Mouse (Mus musculus): ENCODE measurements at regions not wholly inside any gene's neighbourhood (a gene's known extent, or its start where the extent isn't known, plus 50 kb on each side); places are given as distances from the start of the nearest gene placed in this dataset.
"Not testable (repeated sequence)": the region's sequence is repeated elsewhere in the genome, so short reads cannot be mapped to it uniquely, and the experiment has no call there.

DNA sequence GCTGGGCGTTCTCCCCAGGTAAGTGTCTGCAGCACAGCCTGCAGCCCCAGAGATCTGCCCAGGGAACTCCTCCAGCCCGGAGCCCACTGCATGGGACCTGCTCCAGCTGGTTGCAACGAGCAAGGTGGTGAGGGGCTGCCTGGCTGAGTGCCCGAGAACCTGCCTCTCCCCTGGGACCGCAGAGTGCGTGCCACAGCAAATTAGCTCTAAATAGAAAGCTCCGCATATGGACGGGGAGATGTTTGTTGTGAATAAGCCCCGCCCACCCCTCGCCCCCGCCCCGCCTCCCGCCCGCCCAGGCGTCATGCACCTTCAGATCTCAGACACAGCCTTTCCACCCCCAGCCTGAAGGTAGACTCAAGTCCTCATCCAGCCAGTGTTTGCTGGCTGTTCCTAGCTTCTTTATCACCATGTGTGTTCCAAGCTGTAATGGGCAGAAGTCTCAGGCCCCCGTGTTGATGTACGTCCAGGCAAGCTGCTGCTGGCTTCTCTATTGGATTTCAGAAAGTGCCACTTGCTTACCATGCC is 294.0 kb downstream of the Ajap1 start:
- Histone ChIP-seq H3K4me3 (peak overlapping the region; percentile 20), H3K9ac (peak overlapping the region; percentile 46; the same call in 1 of the 2 replicates), H3K4me2 (peak overlapping the region; percentile 52), H3K27me3 (peaks cover 22% of the 10 kb centered on the region), H3K4me1 (replicated peaks) (peaks cover 20% of the 10 kb centered on the region), H3K36me3 (no peaks in the 10 kb centered on the region), H3K27ac (peak overlapping the region; percentile 48; the same call in 1 of the 2 replicates), H3K9me3 (no peaks in the 10 kb centered on the region)
- under 1% methylated on average over 17 of the region's 17 CpGs for WGBS
- peak; percentile 75; the same call in 1 of the 2 replicates for ATAC-seq (ENCODE audit: low FRiP score)

DNA sequence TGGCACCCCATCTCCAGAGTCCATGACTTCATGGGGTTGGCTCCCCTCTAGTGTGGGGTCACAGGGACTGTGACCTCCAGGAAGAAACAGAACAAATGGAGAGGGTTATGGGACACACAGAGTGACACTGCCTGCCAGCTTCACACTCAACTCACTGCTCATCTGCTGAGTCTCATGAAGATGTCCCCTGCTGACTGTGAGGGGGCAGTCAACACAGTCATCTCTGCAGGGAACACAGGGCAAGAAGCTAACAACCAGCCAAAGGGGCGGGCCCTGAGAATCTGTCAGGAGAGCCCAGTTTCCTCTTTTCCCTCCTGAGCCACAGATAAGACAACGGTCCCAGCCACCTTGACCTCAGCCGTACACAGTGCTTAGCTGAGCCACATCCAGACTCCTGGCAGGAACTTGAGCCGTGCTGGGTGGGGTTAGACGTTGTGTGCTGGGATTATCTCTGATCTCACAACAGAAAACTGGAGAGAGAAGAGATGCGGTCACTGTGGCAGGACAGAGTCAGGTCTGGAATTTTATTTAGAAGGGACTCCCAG is 294.6 kb downstream of the Ajap1 start:
- H3K9me3 ChIP-seq: no peaks in the 10 kb centered on the region
- peak; percentile 52; the same call in 1 of the 2 replicates for ATAC-seq (ENCODE audit: low FRiP score)
- peak overlapping the region; percentile 46; the same call in 1 of the 2 replicates for H3K9ac ChIP-seq
- peaks cover 27% of the 10 kb centered on the region for H3K27me3 ChIP-seq
- H3K27ac ChIP-seq: peak overlapping the region; percentile 44; the same call in 1 of the 2 replicates
- peak overlapping the region; percentile 52 for H3K4me2 ChIP-seq
- H3K4me3 ChIP-seq: peak overlapping the region; percentile 20
- 0% methylated on average over 6 of the region's 6 CpGs for WGBS
- H3K36me3 ChIP-seq: no peaks in the 10 kb centered on the region
- peaks cover 20% of the 10 kb centered on the region for H3K4me1 ChIP-seq (replicated peaks)

DNA sequence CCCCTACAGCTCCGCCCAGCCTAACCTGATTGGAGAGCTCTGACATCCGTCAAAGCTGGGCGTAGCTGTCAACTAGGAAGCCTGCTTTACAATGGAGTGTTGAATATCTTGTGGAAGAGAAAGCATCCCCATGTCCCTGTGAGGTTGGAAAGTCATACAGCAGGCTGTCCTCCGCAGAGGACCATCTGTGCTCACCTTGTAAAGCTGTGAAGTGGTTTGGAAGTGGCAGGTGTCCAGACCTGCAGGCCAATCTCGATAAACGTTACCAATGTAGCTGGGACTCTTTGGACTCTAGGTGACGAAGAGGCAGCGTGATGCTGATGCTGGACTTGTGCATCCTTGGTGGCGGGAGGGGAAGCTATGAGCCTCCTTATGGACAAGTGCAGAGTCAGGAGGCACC is 305.1 kb downstream of the Ajap1 start:
- Histone ChIP-seq H3K36me3 (no peaks in the 10 kb centered on the region), H3K27ac (no peak overlapping the region), H3K9ac (no peak overlapping the region), H3K4me2 (no peak overlapping the region), H3K4me3 (no peak overlapping the region), H3K9me3 (peaks cover 9% of the 10 kb centered on the region), H3K27me3 (0 out of 2 replicates have a peak, but pooled peaks cover 6% of the 10 kb centered on the region), H3K4me1 (replicated peaks) (0 out of 2 replicates have a peak, but pooled peaks cover 5% of the 10 kb centered on the region)
- 88% methylated on average over 9 of the region's 9 CpGs for WGBS
- no peak for ATAC-seq (ENCODE audit: low FRiP score)

DNA sequence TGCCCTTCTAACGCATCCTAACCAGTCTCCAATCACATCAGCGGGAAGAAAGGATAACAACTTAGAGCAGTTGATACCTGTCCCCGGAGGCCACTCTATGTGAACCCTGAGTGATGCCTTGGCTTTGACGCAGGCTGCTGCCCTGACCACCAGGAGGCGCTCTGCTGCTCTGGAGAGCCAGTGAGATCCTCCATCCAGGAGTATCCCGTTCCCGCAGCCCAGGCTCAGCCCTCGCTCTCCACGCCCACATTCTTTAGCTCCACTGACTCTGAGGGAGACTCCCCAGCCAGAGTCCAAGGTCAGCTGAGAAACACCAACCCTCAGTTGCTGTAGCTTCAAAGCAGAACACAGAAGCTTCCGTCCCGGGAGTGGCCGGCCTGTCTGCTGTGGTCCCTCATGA is 307.0 kb downstream of the Ajap1 start:
- H3K9ac ChIP-seq: no peak overlapping the region
- WGBS: 13% methylated on average over 12 of the region's 12 CpGs

DNA sequence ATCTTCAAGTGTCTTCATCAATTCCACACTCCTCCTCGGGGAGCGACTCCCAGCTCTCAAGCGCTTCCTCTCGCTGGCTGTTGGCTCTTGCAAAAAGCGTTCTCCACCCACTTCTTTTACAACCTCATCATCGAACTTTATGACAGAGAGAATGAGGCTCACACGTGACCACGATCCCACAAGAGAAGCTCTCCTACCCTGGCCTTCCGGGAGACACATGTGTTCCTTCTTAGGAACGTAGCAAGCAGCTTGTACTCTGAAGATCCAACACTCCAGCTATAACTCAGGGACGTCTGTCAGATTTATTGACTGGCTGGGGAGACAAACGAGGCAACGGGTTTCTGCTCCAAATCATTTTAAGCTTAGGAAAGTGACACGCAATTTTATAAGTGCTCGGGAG is 307.5 kb downstream of the Ajap1 start:
- 89% methylated on average over 15 of the region's 15 CpGs for WGBS
- no peaks in the 10 kb centered on the region for H3K36me3 ChIP-seq
- peaks cover 12% of the 10 kb centered on the region for H3K9me3 ChIP-seq
- no peak overlapping the region for H3K27ac ChIP-seq
- no peak for ATAC-seq (ENCODE audit: low FRiP score)
- H3K4me2 ChIP-seq: no peak overlapping the region
- no peak overlapping the region for H3K4me3 ChIP-seq
- no peak overlapping the region for H3K9ac ChIP-seq
- 0 out of 2 replicates have a peak, but pooled peaks cover 2% of the 10 kb centered on the region for H3K27me3 ChIP-seq
- H3K4me1 ChIP-seq (replicated peaks): 0 out of 2 replicates have a peak, but pooled peaks cover 5% of the 10 kb centered on the region

More for the DNA sequence above, 307.0 kb downstream of the Ajap1 start:
- Histone ChIP-seq H3K4me3 (no peak overlapping the region), H3K36me3 (no peaks in the 10 kb centered on the region), H3K27me3 (0 out of 2 replicates have a peak, but pooled peaks cover 6% of the 10 kb centered on the region), H3K4me2 (0 out of 2 replicates have a peak overlapping the region, but pooled peaks have one; percentile 8), H3K9me3 (peaks cover 12% of the 10 kb centered on the region), H3K4me1 (replicated peaks) (0 out of 2 replicates have a peak, but pooled peaks cover 5% of the 10 kb centered on the region), H3K27ac (no peak overlapping the region)
- ATAC-seq (ENCODE audit: low FRiP score): no peak

DNA sequence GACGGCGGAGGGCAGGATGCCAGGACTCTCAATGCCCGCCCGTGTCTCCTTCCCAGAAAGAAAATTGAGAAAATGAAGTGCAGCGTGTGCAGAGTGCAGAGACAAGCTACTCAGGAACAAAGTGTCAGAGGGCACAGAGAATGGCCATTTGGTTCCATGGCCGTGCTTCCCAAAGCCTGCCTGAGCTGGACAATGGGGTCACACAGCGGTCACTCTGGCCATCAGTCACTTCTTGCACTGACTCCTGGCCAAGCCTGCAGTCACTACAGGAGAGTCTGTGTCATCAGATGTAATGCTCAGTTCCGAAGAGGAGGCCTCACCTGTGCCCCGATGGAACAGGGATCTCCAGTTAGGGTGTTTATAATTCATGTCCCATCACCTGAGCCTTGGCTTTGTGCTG is 312.6 kb downstream of the Ajap1 start:
- no peaks in the 10 kb centered on the region for H3K36me3 ChIP-seq
- no peaks in the 10 kb centered on the region for H3K4me1 ChIP-seq (replicated peaks)
- H3K27ac ChIP-seq: no peak overlapping the region
- 54% methylated on average over 9 of the region's 9 CpGs for WGBS
- H3K9me3 ChIP-seq: peaks cover 12% of the 10 kb centered on the region
- H3K4me2 ChIP-seq: no peak overlapping the region
- no peak overlapping the region for H3K9ac ChIP-seq
- no peak for ATAC-seq (ENCODE audit: low FRiP score)
- no peak overlapping the region for H3K4me3 ChIP-seq
- 0 out of 2 replicates have a peak, but pooled peaks cover 2% of the 10 kb centered on the region for H3K27me3 ChIP-seq

DNA sequence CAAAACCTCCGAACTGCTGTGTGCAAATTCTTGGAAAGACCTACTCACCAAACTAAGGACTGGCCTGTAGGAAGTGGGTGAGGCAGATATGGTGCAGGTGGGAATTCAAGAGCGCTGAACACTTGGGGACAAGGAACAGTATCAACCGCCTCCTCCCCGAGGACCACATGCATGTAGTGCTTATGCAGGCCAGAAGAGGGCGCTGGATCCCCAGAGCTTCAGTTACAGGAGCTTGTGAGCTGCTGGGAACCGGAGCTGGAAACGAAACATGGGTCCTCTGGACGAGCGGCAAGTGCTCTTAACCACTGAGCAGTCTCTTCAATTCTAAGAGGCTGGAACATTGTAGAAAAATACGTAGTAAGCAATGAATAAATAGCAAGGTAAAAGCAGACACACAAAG is 317.8 kb downstream of the Ajap1 start:
- WGBS: 91% methylated on average over 10 of the region's 10 CpGs
- no peaks in the 10 kb centered on the region for H3K27me3 ChIP-seq
- H3K9ac ChIP-seq: no peak overlapping the region
- no peak for ATAC-seq (ENCODE audit: low FRiP score)
- no peaks in the 10 kb centered on the region for H3K36me3 ChIP-seq
- no peaks in the 10 kb centered on the region for H3K4me1 ChIP-seq (replicated peaks)
- H3K27ac ChIP-seq: no peak overlapping the region
- no peak overlapping the region for H3K4me3 ChIP-seq
- no peaks in the 10 kb centered on the region for H3K9me3 ChIP-seq
- no peak overlapping the region for H3K4me2 ChIP-seq

DNA sequence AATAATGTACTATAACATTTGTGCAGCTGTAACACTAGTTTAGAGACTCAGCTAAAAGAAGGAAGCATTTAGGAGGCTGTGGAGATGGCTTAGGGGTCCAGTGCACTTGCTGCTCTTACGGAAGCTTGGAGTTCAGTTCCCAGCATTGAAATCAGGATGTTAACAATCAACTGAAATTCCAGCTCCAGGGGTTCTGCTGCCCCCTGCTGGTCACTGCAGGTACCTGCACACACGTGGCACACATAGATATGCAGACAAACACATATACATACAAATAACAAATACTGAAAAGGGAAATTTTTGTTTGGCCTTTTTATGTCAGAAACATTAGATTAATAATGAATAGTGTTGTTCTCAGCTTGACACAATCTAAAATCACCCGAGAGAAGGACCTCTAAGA is 322.5 kb downstream of the Ajap1 start:
- Histone ChIP-seq H3K4me3 (no peak overlapping the region), H3K4me1 (replicated peaks) (no peaks in the 10 kb centered on the region), H3K36me3 (no peaks in the 10 kb centered on the region), H3K4me2 (no peak overlapping the region), H3K9me3 (no peaks in the 10 kb centered on the region), H3K27ac (no peak overlapping the region), H3K27me3 (no peaks in the 10 kb centered on the region), H3K9ac (no peak overlapping the region)
- ATAC-seq (ENCODE audit: low FRiP score): no peak
- 95% methylated on average over 3 of the region's 3 CpGs for WGBS

DNA sequence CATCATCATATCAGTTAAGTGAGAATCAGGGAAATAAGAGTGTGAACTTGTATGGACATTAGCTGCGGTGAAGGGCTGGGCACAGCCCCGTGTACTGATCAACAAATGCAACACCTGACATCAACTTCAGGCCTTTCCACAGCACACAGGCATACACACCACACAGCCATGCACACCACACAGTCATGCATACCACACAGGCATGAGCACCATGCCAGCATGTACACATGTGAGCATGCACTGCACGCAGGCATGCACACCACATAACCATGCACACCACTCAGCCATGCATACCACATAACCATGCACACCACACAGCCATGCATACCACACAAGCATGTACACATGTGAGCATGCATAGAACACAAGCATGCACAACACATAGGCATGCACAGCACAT is 325.0 kb downstream of the Ajap1 start:
- H3K9me3 ChIP-seq: no peaks in the 10 kb centered on the region
- no peaks in the 10 kb centered on the region for H3K27me3 ChIP-seq
- H3K9ac ChIP-seq: no peak overlapping the region
- H3K4me2 ChIP-seq: no peak overlapping the region
- H3K4me1 ChIP-seq (replicated peaks): no peaks in the 10 kb centered on the region
- H3K4me3 ChIP-seq: no peak overlapping the region
- H3K27ac ChIP-seq: no peak overlapping the region
- WGBS: 91% methylated on average over 3 of the region's 3 CpGs
- H3K36me3 ChIP-seq: no peaks in the 10 kb centered on the region
- ATAC-seq (ENCODE audit: low FRiP score): no peak

DNA sequence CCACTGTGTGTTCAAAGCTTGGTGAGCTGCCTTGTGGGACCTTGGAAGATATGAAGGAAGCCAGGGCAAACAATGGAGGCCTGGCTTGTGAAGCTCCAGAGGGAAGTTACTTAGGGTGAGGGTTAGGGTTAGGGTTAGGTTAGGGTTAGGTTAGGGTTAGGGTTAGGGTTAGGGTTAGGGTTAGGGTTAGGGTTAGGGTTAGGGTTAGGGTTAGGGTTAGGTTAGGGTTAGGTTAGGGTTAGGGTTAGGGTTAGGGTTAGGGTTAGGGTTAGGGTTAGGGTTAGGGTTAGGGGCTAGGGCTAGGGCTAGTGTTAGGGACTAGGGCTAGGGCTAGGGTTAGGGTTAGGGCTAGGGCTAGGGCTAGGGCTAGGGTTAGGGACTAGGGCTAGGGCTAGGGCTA is 329.7 kb downstream of the Ajap1 start:
- not testable (repeated sequence) for H3K4me1 ChIP-seq (replicated peaks); H3K36me3 ChIP-seq; H3K9ac ChIP-seq; H3K27ac ChIP-seq; H3K4me3 ChIP-seq; H3K27me3 ChIP-seq; H3K9me3 ChIP-seq; H3K4me2 ChIP-seq
- peak; percentile 49; the same call in 1 of the 2 replicates for ATAC-seq (ENCODE audit: low FRiP score)

DNA sequence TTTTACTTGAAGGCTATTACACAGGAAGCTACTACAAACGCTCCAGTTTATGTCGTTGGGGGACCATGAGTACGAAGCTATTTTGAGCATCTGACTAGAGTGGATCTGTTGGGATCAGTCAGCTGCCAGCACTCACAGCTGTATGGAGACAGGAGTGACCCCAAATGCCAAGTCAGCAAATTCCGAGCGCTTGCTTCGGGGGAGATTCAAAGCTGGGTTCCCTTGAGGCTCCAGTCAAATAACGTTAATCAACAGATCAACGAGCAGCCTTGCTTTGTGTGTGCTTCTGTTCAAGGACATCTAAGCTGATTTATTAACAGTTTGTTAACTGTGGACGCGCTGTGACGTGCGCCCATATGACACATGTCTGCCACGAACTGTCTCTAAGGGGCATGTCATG is 349.5 kb downstream of the Ajap1 start:
- 67% methylated on average over 13 of the region's 13 CpGs for WGBS
- no peak overlapping the region for H3K4me3 ChIP-seq
- no peak overlapping the region for H3K9ac ChIP-seq
- no peak overlapping the region for H3K4me2 ChIP-seq
- ATAC-seq (ENCODE audit: low FRiP score): no peak
- H3K9me3 ChIP-seq: no peaks in the 10 kb centered on the region
- H3K36me3 ChIP-seq: no peaks in the 10 kb centered on the region
- peaks cover 8% of the 10 kb centered on the region for H3K4me1 ChIP-seq (replicated peaks)
- no peaks in the 10 kb centered on the region for H3K27me3 ChIP-seq
- no peak overlapping the region for H3K27ac ChIP-seq

DNA sequence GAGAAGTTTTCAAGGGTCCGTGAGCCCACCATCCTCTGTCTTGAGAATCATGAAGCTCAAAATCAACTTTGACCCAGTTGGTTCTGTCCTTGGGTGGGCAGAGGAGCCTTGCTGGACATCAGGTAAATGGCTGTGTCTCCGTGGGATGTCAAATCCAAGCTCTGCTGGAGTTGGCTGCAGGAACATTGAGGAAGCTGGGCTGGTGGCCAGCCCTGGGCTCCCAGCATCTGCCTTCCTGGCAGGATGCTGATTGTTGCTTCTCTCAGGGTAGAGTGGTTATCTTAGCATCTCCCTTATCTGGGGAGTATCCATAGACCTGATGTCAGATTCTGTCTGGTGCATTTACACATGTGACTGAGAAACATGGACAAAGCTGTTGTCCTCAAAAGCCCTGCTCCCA is 353.3 kb downstream of the Ajap1 start:
- Histone ChIP-seq H3K27ac (no peak overlapping the region), H3K27me3 (no peaks in the 10 kb centered on the region), H3K4me1 (replicated peaks) (peaks cover 7% of the 10 kb centered on the region; the same call in 1 of the 2 replicates), H3K9ac (no peak overlapping the region), H3K4me2 (no peak overlapping the region), H3K36me3 (no peaks in the 10 kb centered on the region), H3K9me3 (no peaks in the 10 kb centered on the region), H3K4me3 (no peak overlapping the region)
- 96% methylated on average over 2 of the region's 2 CpGs for WGBS
- ATAC-seq (ENCODE audit: low FRiP score): no peak

DNA sequence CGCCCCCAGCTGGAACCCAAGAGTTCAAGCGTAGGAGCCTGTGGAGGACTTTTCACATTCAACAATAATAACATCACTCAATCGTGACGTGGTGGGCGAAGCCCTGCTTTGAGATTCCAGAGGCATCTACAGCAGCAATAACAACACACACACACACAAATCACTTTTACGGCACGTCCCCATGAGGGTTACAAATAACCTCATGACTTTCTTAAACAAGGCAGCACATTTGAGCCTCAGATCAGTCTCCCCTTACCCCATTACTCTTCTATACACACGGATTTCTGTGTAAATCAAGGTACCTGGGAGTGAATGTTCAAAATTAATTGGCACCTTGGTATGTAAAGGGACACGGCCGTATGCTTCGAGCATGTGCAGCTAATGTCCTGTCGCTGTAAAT is 354.4 kb downstream of the Ajap1 start:
- no peak overlapping the region for H3K4me2 ChIP-seq
- WGBS: 82% methylated on average over 12 of the region's 12 CpGs
- peaks cover 4% of the 10 kb centered on the region; the same call in 1 of the 2 replicates for H3K4me1 ChIP-seq (replicated peaks)
- ATAC-seq (ENCODE audit: low FRiP score): no peak
- no peak overlapping the region for H3K9ac ChIP-seq
- H3K9me3 ChIP-seq: no peaks in the 10 kb centered on the region
- H3K4me3 ChIP-seq: no peak overlapping the region
- no peaks in the 10 kb centered on the region for H3K36me3 ChIP-seq
- H3K27ac ChIP-seq: no peak overlapping the region
- H3K27me3 ChIP-seq: no peaks in the 10 kb centered on the region
